Mouse (Mus musculus) urinary bladder, adult 18-20 months (tissue): ENCODE measurements at regions not wholly inside any gene's neighbourhood (a gene's known extent, or its start where the extent isn't known, plus 50 kb on each side); places are given as distances from the start of the nearest gene placed in this dataset.

Source experiments
- DNase-seq, 2 experiments: peaks; one replicate each; pipeline ENCODE4 v3.0.0; 2022; ENCODE audit warnings: low spot score in 2 of 2, mixed read lengths in 2 of 2

- DNase-seq, result no peak
Measured at GRCm38 (mm10) chr2:74463407-74463806, 115.8 kb downstream of the Lnpk start.

- DNase-seq, result no peak
Measured at GRCm38 (mm10) chr2:74461211-74461844, 117.9 kb downstream of the Lnpk start.

GRCm38 (mm10) chr2:74454431-74454830 lies 124.8 kb downstream of the Lnpk start:
- no peak for DNase-seq

- DNase-seq, result no peak
Measured at GRCm38 (mm10) chr2:74452679-74453078, 126.6 kb downstream of the Lnpk start.

GRCm38 (mm10) chr2:74451578-74451977 lies 127.7 kb downstream of the Lnpk start:
- no peak for DNase-seq

- no peak for DNase-seq
Measured at GRCm38 (mm10) chr2:74451038-74451437, 128.2 kb downstream of the Lnpk start.

- no peak for DNase-seq
Measured at GRCm38 (mm10) chr2:74450064-74450765, 129.0 kb downstream of the Lnpk start.

- DNase-seq, result no peak
Measured at GRCm38 (mm10) chr2:74435184-74435911, 143.9 kb downstream of the Lnpk start.

GRCm38 (mm10) chr2:74426746-74427145 lies 152.5 kb downstream of the Lnpk start:
- DNase-seq, result no peak

GRCm38 (mm10) chr2:74424726-74425125 lies 154.5 kb downstream of the Lnpk start:
- DNase-seq, result no peak

GRCm38 (mm10) chr2:74416097-74416496 lies 163.1 kb downstream of the Lnpk start:
- no peak for DNase-seq

GRCm38 (mm10) chr2:74414721-74415120 lies 164.5 kb downstream of the Lnpk start:
- no peak for DNase-seq

- peak in 1 of 2 experiments; percentile 32 for DNase-seq
Measured at GRCm38 (mm10) chr2:74409856-74410404, 169.3 kb downstream of the Lnpk start.

- DNase-seq, result no peak
Measured at GRCm38 (mm10) chr2:74404493-74404892, 174.7 kb downstream of the Lnpk start.

GRCm38 (mm10) chr2:74391064-74391463 lies 188.2 kb downstream of the Lnpk start:
- no peak for DNase-seq

GRCm38 (mm10) chr2:74388078-74388477 lies 191.2 kb downstream of the Lnpk start:
- DNase-seq, result no peak

GRCm38 (mm10) chr2:74384918-74385317 lies 194.3 kb downstream of the Lnpk start:
- no peak for DNase-seq

GRCm38 (mm10) chr2:74380574-74381287 lies 198.5 kb downstream of the Lnpk start:
- DNase-seq, result no peak

- DNase-seq, result no peak
Measured at GRCm38 (mm10) chr2:74378709-74379108, 200.5 kb downstream of the Lnpk start.

GRCm38 (mm10) chr2:74373938-74374337 lies 205.3 kb downstream of the Lnpk start:
- DNase-seq, result no peak

GRCm38 (mm10) chr2:74373056-74373455 lies 206.2 kb downstream of the Lnpk start:
- no peak for DNase-seq

- DNase-seq, result no peak
Measured at GRCm38 (mm10) chr2:74363255-74363654, 216.0 kb downstream of the Lnpk start.
